Mouse (Mus musculus) lung, embryonic 15.5 days (tissue): Measurements from ENCODE around the gene Xirp1. TPM values are rescaled to one million over a fixed set of nuclear protein-coding genes. Genes with fewer than 3 reads are reported as not detected.

ENCODE experiments used
- ATAC-seq: fragments of 200-750 bp; cut with Nextera tagmentation; 2 replicates; pipeline ENCODE4 v1.8.0; 2017; ENCODE audit warnings: moderate number of reproducible peaks, borderline replicate concordance; ENCODE audit not compliant: low FRiP score, low TSS enrichment; ENCODE audit errors: extremely low read depth
- H3K27ac ChIP-seq: fragments of 300-500 bp; sonication (generic); 2 replicates; pipeline ENCODE4 v1.5.1; 2015; ENCODE audit warnings: moderate library complexity, mild to moderate bottlenecking, inconsistent platforms
- H3K27me3 ChIP-seq: fragments of 300-500 bp; sonication (generic); 2 replicates; pipeline ENCODE4 v1.6.1; 2015; ENCODE audit warnings: inconsistent platforms
- H3K36me3 ChIP-seq: fragments of 300-500 bp; sonication (generic); 2 replicates; pipeline ENCODE4 v1.6.1; 2015; ENCODE audit warnings: inconsistent platforms
- H3K4me1 ChIP-seq: fragments of 300-500 bp; sonication (generic); 2 replicates; pipeline ENCODE4 v1.6.1; 2015; ENCODE audit warnings: inconsistent platforms
- H3K4me2 ChIP-seq: fragments of 300-500 bp; sonication (generic); 2 replicates; pipeline ENCODE4 v1.6.1; 2015; ENCODE audit warnings: inconsistent platforms, mild to moderate bottlenecking, moderate library complexity
- H3K4me3 ChIP-seq: fragments of 300-500 bp; sonication (generic); 2 replicates; pipeline ENCODE4 v1.5.1; 2015; ENCODE audit warnings: mild to moderate bottlenecking, inconsistent platforms
- H3K9ac ChIP-seq: fragments of 300-500 bp; sonication (generic); 2 replicates; pipeline ENCODE4 v1.6.1; 2015; ENCODE audit warnings: inconsistent platforms
- H3K9me3 ChIP-seq: fragments of 300-500 bp; sonication (generic); 2 replicates; pipeline ENCODE4 v1.6.1; 2016; ENCODE audit warnings: inconsistent platforms
- WGBS: fragments of 180-500 bp; shearing (Covaris S2); methylation state at CpG from one replicate; pipeline ENCODE4 v1.1.7; 2015; 5-methylcytosine and 5-hydroxymethylcytosine counted together
- polyA plus RNA-seq: library from polyadenylated mRNA; unstranded; fragments of >200 nt; fragmentation: Nextera tagmentation; extraction: Ambion mirVana; gene quantifications from 2 replicates; pipeline ENCODE4 v1.2.1, GENCODE M21; 2015

Gene Xirp1
- polyA plus RNA-seq, 1 experiment from 2014 or later, result 1.3 TPM

DNA sequence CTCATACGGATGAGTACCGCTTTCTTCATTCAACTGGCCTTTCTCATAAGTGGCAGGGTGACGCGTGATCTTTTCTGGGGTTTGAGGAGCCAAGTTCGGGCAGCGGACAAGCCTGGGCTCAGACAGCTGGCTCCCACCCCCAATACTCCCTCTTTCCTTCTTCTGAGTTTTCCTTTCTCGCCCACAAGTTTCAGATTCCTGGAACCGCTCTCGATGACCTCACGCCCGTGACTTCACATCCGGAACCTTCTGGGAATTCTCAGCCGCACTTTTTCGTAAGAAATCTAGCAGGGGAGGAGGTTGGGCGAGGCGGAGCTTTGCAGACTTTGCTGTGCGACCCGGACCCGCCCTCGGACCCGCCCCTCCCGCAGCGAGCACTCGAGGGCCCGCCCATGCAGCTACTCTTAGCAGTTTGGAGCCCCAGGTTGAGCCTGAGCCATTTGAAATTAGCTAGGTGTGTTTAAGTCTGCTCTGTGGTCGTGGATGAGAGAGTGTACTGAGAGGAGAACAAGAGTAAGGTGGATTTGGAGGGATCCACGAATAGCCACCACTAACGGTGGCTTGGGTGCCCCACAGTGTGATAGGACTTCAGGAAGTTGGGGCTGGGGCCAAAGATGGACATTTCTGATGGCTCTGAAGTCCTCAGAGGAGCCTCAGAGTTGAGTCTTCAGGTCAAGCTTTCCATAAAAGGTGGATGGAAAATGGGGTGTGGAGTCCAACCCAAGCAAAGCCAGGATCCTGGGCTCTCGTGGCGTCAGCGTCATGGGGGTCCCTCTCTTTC lies 21.3 kb downstream of the Xirp1 start:
- Histone ChIP-seq H3K36me3 (no peaks in the 10 kb centered on the region), H3K9me3 (no peaks in the 10 kb centered on the region), H3K4me2 (peak overlapping the region; percentile 65), H3K27ac (peak overlapping the region; percentile 90), H3K4me1 (peaks cover 47% of the 10 kb centered on the region), H3K9ac (peak overlapping the region; percentile 45), H3K4me3 (peak overlapping the region; percentile 44), H3K27me3 (no peaks in the 10 kb centered on the region)
- peak; percentile 93 for ATAC-seq
- WGBS, result 8% methylated on average over 31 of the region's 31 CpGs

DNA sequence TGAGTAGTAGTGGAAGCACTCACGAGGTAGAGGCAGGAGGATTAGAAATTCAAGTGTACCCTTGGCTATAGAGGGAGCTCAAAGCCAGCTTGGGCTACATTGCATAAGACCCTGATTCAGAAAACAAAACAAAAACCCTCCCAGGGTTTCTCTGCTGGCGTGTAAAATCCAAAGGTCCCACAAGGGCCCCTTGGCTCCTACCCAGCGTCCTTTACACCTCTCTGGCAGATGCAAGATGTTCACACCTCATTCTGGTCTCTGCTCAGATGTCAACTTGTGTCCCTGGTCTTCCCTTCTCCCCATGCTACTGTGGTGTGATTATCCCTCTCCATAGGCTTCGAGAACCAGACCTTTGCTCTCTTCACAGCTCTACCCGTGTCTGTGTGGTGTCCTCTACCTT lies 22.6 kb downstream of the Xirp1 start:
- no peak overlapping the region for H3K4me3 ChIP-seq
- H3K36me3 ChIP-seq, result no peaks in the 10 kb centered on the region
- H3K27me3 ChIP-seq, result no peaks in the 10 kb centered on the region
- WGBS, result 65% methylated on average over 5 of the region's 5 CpGs
- ATAC-seq, result no peak
- H3K4me2 ChIP-seq, result no peak overlapping the region
- no peaks in the 10 kb centered on the region for H3K9me3 ChIP-seq
- H3K9ac ChIP-seq, result no peak overlapping the region
- peaks cover 42% of the 10 kb centered on the region for H3K4me1 ChIP-seq
- no peak overlapping the region for H3K27ac ChIP-seq

DNA sequence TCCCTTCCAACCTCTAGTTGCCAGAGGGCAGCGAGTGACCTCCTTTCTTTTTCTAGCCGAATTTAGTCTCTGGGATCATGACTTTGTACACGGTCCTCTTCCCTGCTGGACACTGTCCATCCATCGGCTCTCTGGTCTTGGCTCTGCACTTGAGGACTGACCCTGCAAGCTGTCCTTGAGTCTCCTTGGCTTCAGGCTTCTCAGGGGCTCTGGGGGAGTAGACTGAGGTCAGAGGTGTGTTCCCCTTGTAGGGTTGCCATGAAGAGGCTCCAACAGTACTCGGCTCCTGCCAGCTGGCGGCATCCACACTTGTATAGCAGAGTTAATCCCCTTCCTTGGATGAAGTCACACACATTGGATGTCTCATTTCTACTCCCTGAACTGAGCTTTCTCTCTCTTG lies 23.8 kb downstream of the Xirp1 start:
- ATAC-seq, result no peak
- Histone ChIP-seq H3K4me3 (no peak overlapping the region), H3K4me2 (no peak overlapping the region), H3K36me3 (no peaks in the 10 kb centered on the region), H3K27ac (no peak overlapping the region), H3K27me3 (no peaks in the 10 kb centered on the region), H3K9ac (no peak overlapping the region), H3K9me3 (no peaks in the 10 kb centered on the region), H3K4me1 (peaks cover 40% of the 10 kb centered on the region)
- WGBS, result 58% methylated on average over 6 of the region's 6 CpGs

DNA sequence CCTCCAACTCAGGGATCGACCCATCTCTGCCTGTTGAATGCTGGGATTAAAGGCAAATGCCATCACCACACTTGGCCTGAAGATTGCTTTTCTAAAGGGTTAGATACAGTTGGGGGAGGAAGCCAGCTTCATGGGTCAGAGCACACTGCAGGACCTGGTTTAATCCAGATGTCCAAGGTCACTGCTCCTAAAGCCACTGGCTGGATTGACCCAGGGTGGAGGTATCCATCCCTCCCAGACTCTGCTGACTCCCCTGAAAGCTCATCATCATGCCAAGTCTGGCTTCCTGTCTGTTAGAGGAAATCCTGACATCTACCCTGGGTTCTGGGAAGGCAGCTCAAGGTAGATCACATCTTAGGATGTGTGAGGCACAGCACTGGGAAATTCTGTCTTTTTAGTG lies 24.6 kb downstream of the Xirp1 start:
- 72% methylated on average over 1 of the region's 1 CpGs for WGBS
- no peak for ATAC-seq
- Histone ChIP-seq H3K27ac (no peak overlapping the region), H3K4me2 (no peak overlapping the region), H3K36me3 (no peaks in the 10 kb centered on the region), H3K9me3 (no peaks in the 10 kb centered on the region), H3K4me3 (no peak overlapping the region), H3K27me3 (no peaks in the 10 kb centered on the region), H3K9ac (no peak overlapping the region), H3K4me1 (peaks cover 36% of the 10 kb centered on the region)

DNA sequence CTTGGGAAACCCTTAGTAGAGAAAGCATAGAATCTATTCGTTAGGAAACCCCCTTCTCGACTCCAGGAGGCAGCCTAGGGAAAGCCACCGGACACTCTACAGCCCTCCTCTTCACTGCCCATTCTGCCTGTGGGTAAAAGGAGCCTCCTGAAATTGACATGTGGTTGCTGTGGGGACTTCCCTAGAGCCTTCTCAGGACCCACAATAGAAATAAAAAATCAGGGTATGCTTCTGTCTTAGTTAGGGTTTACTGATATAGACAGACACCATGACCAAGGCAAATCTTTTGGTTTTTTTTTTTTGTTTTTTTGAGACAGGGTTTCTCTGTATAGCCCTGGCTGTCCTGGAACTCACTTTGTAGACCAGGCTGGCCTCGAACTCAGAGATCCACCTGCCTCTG lies 27.3 kb downstream of the Xirp1 start:
- no peak overlapping the region for H3K9ac ChIP-seq
- no peak overlapping the region for H3K4me3 ChIP-seq
- H3K36me3 ChIP-seq, result no peaks in the 10 kb centered on the region
- 0 out of 2 replicates have a peak, but pooled peaks cover 4% of the 10 kb centered on the region for H3K27me3 ChIP-seq
- no peak for ATAC-seq
- H3K9me3 ChIP-seq, result no peaks in the 10 kb centered on the region
- H3K4me2 ChIP-seq, result no peak overlapping the region
- H3K4me1 ChIP-seq, result peaks cover 23% of the 10 kb centered on the region
- H3K27ac ChIP-seq, result no peak overlapping the region
- 74% methylated on average over 4 of the region's 4 CpGs for WGBS

DNA sequence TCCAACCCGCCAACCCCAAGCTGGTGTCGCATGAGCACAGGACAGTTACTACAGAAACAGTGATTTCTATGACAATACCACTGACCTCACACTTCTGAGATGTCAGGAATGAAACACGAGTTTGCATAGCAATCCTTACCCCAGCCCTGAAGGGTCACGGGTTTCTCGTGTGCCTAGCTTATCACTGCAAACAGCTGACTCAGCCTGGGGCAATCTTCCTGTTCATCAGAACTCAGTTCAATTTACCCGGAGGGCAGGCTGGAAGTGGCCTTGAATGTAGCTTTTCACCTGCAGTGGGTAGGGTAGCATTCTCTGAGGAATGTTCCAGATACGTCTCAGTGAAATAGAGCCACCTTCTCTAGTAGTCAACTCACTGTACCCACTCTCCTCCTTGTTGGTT lies 29.2 kb downstream of the Xirp1 start:
- H3K4me2 ChIP-seq, result no peak overlapping the region
- no peak for ATAC-seq
- no peak overlapping the region for H3K4me3 ChIP-seq
- H3K27me3 ChIP-seq, result 0 out of 2 replicates have a peak, but pooled peaks cover 4% of the 10 kb centered on the region
- no peaks in the 10 kb centered on the region for H3K9me3 ChIP-seq
- H3K9ac ChIP-seq, result no peak overlapping the region
- 49% methylated on average over 7 of the region's 7 CpGs for WGBS
- H3K27ac ChIP-seq, result no peak overlapping the region
- H3K36me3 ChIP-seq, result no peaks in the 10 kb centered on the region
- H3K4me1 ChIP-seq, result peaks cover 5% of the 10 kb centered on the region

DNA sequence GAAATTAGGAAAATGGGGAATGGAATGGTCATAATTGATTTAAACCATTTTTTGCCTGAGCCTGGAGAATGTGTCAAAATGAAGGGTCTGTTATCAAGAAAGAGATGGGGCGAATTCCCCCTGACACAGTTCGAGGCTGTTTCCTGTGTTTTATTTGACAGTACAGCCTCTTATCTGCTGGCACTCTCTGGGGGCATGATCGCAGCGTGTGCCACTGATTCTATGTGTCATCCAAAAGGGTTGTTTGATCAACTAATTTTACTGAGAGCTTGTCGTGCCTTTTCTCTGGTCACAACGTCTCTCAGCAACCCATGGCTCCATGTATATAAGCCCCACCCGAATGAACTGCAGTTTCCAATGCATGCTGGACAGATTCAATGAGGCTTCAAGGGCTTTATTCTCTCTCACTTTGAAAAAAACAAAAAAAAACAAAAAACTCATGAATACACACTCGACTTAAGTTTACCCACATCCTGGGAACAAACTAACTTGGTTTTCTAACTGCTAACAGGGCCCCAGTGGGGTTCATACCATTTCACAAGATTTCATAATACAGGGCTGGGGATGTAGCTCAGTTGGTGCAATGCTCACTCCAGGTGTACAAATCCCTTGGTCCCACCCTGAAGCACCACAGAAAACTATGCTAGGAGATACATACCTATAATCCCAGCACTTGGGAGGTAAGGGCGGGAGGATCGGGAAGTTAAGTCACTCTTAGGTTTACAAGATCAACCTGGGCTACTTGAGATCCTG lies 30.1 kb downstream of the Xirp1 start:
- Histone ChIP-seq H3K27ac (no peak overlapping the region), H3K4me3 (no peak overlapping the region)

DNA sequence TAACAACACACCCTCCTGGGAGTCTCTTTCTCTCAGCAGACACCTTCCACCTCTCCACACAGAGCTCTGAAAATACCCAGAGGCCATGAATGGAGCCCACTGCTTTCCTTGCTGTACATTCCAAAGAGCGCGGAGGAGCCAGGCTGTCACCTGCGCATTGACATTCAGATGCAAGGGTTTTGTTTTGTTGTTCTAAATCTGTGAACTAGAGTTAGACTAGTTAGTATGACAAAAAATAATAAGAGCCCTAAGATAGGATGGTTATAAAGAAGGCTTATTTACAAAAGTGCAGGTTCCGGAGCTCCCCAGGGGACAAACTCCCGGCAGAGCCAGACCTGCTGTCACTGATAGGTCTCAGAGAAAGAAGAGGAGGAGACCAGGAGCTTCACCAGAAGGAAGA lies 32.1 kb downstream of the Xirp1 start:
- ATAC-seq, result no peak
- Histone ChIP-seq H3K4me3 (no peak overlapping the region), H3K27ac (no peak overlapping the region), H3K27me3 (0 out of 2 replicates have a peak, but pooled peaks cover 4% of the 10 kb centered on the region), H3K4me2 (no peak overlapping the region), H3K9me3 (no peaks in the 10 kb centered on the region), H3K4me1 (no peaks in the 10 kb centered on the region), H3K9ac (no peak overlapping the region), H3K36me3 (no peaks in the 10 kb centered on the region)
- 38% methylated on average over 5 of the region's 5 CpGs for WGBS

More for the DNA sequence above, 30.1 kb downstream of the Xirp1 start:
- no peaks in the 10 kb centered on the region for H3K36me3 ChIP-seq
- ATAC-seq, result no peak
- H3K9ac ChIP-seq, result no peak overlapping the region
- no peaks in the 10 kb centered on the region for H3K9me3 ChIP-seq
- no peak overlapping the region for H3K4me2 ChIP-seq
- WGBS, result 41% methylated on average over 10 of the region's 10 CpGs
- H3K27me3 ChIP-seq, result 0 out of 2 replicates have a peak, but pooled peaks cover 4% of the 10 kb centered on the region
- no peaks in the 10 kb centered on the region for H3K4me1 ChIP-seq

DNA sequence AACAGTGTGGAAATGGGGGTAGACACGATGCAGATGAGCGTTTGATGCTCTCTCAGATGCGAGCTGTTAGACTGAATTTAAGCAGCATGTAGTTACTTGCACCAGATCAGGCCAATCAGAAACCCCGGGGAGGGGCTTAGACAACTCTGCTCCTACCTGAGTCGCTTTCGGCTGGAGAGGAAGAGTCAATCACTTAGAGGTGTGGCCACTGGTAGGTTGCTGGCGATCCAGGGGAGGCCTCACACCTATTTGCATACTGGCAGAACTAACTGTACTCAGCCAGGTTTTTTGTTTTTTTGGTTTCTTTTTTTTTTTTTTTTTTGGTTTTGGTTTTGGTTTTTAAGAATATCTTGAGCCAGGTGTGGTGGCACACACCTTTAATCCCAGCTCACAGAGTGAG lies 35.1 kb downstream of the Xirp1 start:
- Histone ChIP-seq H3K4me2 (no peak overlapping the region), H3K36me3 (no peaks in the 10 kb centered on the region), H3K4me1 (peaks cover 12% of the 10 kb centered on the region), H3K9me3 (no peaks in the 10 kb centered on the region), H3K4me3 (no peak overlapping the region), H3K27ac (no peak overlapping the region), H3K9ac (no peak overlapping the region), H3K27me3 (0 out of 2 replicates have a peak, but pooled peaks cover 4% of the 10 kb centered on the region)
- no peak for ATAC-seq
- WGBS, result 46% methylated on average over 7 of the region's 7 CpGs

DNA sequence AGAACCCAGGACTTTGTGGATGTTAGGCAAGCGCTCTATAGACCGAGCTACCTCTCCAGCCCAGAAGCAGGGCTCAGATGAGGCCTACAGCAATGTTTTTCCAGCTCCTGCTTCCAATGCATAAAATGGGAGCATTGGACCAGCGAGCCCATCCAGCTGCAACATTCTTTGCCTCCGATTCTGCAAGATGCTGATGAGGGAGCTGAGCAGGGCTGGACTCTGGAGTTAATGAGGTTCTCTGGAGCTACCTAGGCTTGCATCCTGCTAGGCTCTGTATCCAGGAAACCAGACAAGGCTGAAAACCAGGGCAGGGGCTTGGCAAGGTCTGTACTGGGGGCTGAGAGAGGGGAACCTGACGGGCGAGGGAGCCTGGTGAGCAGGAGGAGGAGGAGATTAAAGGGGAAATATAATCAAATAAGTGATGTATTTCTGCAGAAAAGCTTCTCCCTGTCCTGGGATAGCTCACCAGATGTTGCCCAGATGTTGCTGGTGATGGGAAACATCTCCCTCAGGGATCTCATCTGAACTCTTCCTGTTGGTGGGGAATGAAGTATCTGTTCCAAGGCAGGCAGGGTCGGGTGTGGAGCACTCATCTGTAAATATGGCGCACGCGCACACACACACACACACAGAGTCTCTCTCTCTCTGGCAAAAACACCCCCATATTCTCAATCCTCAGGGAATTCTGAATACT lies 37.4 kb downstream of the Xirp1 start:
- Histone ChIP-seq H3K27me3 (no peaks in the 10 kb centered on the region), H3K9ac (no peak overlapping the region), H3K36me3 (no peaks in the 10 kb centered on the region), H3K9me3 (no peaks in the 10 kb centered on the region), H3K27ac (0 out of 2 replicates have a peak overlapping the region, but pooled peaks have one; percentile 33), H3K4me3 (no peak overlapping the region), H3K4me2 (no peak overlapping the region), H3K4me1 (peaks cover 31% of the 10 kb centered on the region)
- no peak for ATAC-seq
- WGBS, result 62% methylated on average over 10 of the region's 10 CpGs

DNA sequence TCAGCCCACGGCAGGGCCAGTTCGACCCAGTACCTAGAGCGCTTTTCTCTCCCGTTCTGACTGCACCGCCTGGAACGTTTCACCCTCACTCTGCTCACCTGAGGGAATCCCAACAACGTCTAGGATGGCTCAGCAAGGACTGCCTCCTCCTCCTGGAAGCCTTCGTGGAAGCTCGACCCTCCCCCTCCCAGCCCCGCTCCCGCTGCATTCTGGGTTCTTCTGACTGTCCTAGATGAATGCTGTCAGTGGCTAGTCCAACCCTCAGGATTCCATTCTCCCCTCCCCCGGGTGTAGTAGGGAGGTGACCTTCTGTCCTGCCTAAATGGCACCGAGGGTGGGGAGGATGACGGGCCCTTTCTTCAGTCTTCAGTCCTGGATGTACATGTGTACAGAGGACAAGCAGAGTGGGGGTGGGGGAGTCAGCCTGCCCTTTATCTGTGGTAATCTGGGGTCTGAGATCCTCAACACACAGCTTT lies 38.8 kb downstream of the Xirp1 start, which contains the start of gene Csrnp1:
TSS of gene Csrnp1 (minus strand) at position 123 of the 476 bp plus-strand sequence.
- Histone ChIP-seq H3K4me1 (peaks cover 44% of the 10 kb centered on the region), H3K9me3 (no peaks in the 10 kb centered on the region), H3K36me3 (no peaks in the 10 kb centered on the region), H3K4me3 (peak within 1 kb of the TSS; percentile 85), H3K27ac (peak within 1 kb of the TSS; percentile 99), H3K9ac (peak within 1 kb of the TSS; percentile 74), H3K4me2 (peak within 1 kb of the TSS; percentile 96), H3K27me3 (no peaks in the 10 kb centered on the region)
- WGBS, result 10% methylated on average over 14 of the region's 14 CpGs
- ATAC-seq, result no peak
